In the genomic region with DNA sequence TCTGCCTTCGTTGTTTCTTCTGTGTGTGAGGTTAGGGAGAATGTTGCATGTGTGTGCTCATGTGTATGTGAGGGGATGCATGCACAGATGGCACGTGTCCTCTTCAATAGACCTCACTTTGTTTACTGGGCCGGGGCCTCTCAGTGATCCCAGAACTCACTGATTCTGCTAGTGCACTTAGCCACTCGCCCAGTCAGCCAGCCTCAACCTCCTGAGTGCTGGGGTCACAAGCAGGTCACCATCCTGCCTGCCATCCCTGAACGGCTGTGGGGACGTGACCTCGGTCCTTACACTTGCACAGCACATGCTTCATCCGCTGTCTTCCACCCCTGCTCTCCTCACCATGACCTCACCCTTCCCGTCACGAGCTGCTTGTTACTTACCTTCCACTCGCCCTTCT, we compare ENCODE assay signal across 15 mouse cellular contexts. TPM values are rescaled to one million over a fixed set of nuclear protein-coding genes. Genes with fewer than 3 reads are reported as not detected.
A peak's percentile ranks its signal among the peaks of the same experiment; 100 is the strongest.
DNase-seq lines count a peak whose midpoint lies in the region; ATAC-seq lines count a peak whose summit lies in the region.
"Had no signal": no experiment of that assay in that cellular context is flagged by ENCODE, and none has a peak within 500 bp of the region (broad histone marks: within the 10 kb centered on the region; RNA-seq: fewer than 3 reads in every experiment).

No protein-coding gene starts in this region.

- no peak for DNase-seq in forebrain, embryonic 11.5 days (ENCODE audit: low spot score)
- peak; percentile 12 for DNase-seq in embryonic facial prominence, embryonic 14.5 days (ENCODE audit: low spot score)
- DNase-seq in retina, embryonic 14.5 days (ENCODE audit: low spot score): peak; percentile 80
- DNase-seq in adrenal gland, adult (ENCODE audit: inconsistent age in 2 of 2, low spot score in 1 of 2): no peak
- DNase-seq: gastrocnemius, adult 2 months; heart, postnatal 14 days; lung, postnatal 36 days had no signal

- peaks cover 19% of the 10 kb centered on the region for H3K4me1 ChIP-seq in forebrain, embryonic 12.5 days
- peaks cover 2% of the 10 kb centered on the region; the same call in 1 of the 2 replicates for H3K4me1 ChIP-seq in forebrain, embryonic 11.5 days (replicated peaks; ENCODE audit: control insufficient read depth, insufficient read depth, low read length)
- peaks cover 8% of the 10 kb centered on the region; the same call in 1 of the 2 replicates for H3K4me1 ChIP-seq in megakaryocyte, embryonic 14.5 days
- no peaks in the 10 kb centered on the region; the same call in 1 of the 2 replicates for H3K4me1 ChIP-seq in embryonic facial prominence, embryonic 14.5 days (ENCODE audit: control insufficient read depth, insufficient read depth, low read length)
- H3K4me1 ChIP-seq in liver, embryonic 12.5 days: no peaks in the 10 kb centered on the region
- H3K4me1 ChIP-seq: embryonic facial prominence, embryonic 15.5 days; limb, embryonic 15.5 days had no signal

- no peak overlapping the region for H3K9ac ChIP-seq in forebrain, embryonic 12.5 days
- no peak overlapping the region for H3K9ac ChIP-seq in forebrain, embryonic 11.5 days (ENCODE audit: low read length)
- H3K9ac ChIP-seq in embryonic facial prominence, embryonic 14.5 days (ENCODE audit: low read depth, low read length): no peak overlapping the region
- H3K9ac ChIP-seq in liver, embryonic 12.5 days: no peak overlapping the region
- H3K9ac ChIP-seq: embryonic facial prominence, embryonic 15.5 days; limb, embryonic 15.5 days; stomach, embryonic 15.5 days had no signal

- no peaks in the 10 kb centered on the region for H3K27me3 ChIP-seq in forebrain, embryonic 12.5 days
- H3K27me3 ChIP-seq in forebrain, embryonic 11.5 days (ENCODE audit: control insufficient read depth, insufficient read depth, low read length): no peaks in the 10 kb centered on the region
- peaks cover 17% of the 10 kb centered on the region for H3K27me3 ChIP-seq in megakaryocyte, embryonic 14.5 days (replicated peaks)
- no peaks in the 10 kb centered on the region for H3K27me3 ChIP-seq in embryonic facial prominence, embryonic 14.5 days (replicated peaks; ENCODE audit: control insufficient read depth, insufficient read depth, low read length)
- H3K27me3 ChIP-seq in liver, embryonic 12.5 days (replicated peaks): no peaks in the 10 kb centered on the region
- H3K27me3 ChIP-seq: embryonic facial prominence, embryonic 15.5 days; limb, embryonic 15.5 days; stomach, embryonic 15.5 days had no signal

- no peak overlapping the region for H3K4me3 ChIP-seq in forebrain, embryonic 12.5 days (replicated peaks)
- H3K4me3 ChIP-seq in forebrain, embryonic 11.5 days (ENCODE audit: low read depth, low read length): no peak overlapping the region
- H3K4me3 ChIP-seq in megakaryocyte, embryonic 14.5 days (replicated peaks): peak overlapping the region; percentile 59
- H3K4me3 ChIP-seq in embryonic facial prominence, embryonic 14.5 days (ENCODE audit: low read depth, low read length): no peak overlapping the region
- no peak overlapping the region for H3K4me3 ChIP-seq in liver, embryonic 12.5 days
- H3K4me3 ChIP-seq: embryonic facial prominence, embryonic 15.5 days; gastrocnemius, adult 2 months; limb, embryonic 15.5 days; stomach, embryonic 15.5 days had no signal

- no peaks in the 10 kb centered on the region for H3K9me3 ChIP-seq in forebrain, embryonic 12.5 days
- H3K9me3 ChIP-seq in forebrain, embryonic 11.5 days (ENCODE audit: control insufficient read depth, low read length): no peaks in the 10 kb centered on the region
- no peaks in the 10 kb centered on the region for H3K9me3 ChIP-seq in megakaryocyte, embryonic 14.5 days
- no peaks in the 10 kb centered on the region for H3K9me3 ChIP-seq in embryonic facial prominence, embryonic 14.5 days (ENCODE audit: control insufficient read depth, low read length)
- H3K9me3 ChIP-seq in liver, embryonic 12.5 days (replicated peaks): no peaks in the 10 kb centered on the region
- H3K9me3 ChIP-seq: embryonic facial prominence, embryonic 15.5 days; limb, embryonic 15.5 days; stomach, embryonic 15.5 days had no signal

- peak overlapping the region; percentile 68 for H3K27ac ChIP-seq in forebrain, embryonic 12.5 days
- H3K27ac ChIP-seq in forebrain, embryonic 11.5 days (ENCODE audit: low read depth, low read length): no peak overlapping the region
- no peak overlapping the region for H3K27ac ChIP-seq in embryonic facial prominence, embryonic 14.5 days (replicated peaks; ENCODE audit: low read depth, low read length)
- no peak overlapping the region for H3K27ac ChIP-seq in liver, embryonic 12.5 days
- H3K27ac ChIP-seq: embryonic facial prominence, embryonic 15.5 days; gastrocnemius, adult 2 months; limb, embryonic 15.5 days had no signal

- no peak for ATAC-seq in forebrain, embryonic 12.5 days (ENCODE audit: low FRiP score)
- ATAC-seq in forebrain, embryonic 11.5 days (replicated peaks; ENCODE audit: low FRiP score): no peak
- no peak for ATAC-seq in megakaryocyte, adult 5-6 weeks (ENCODE audit: poor library complexity, severe bottlenecking)
- ATAC-seq in embryonic facial prominence, embryonic 14.5 days (ENCODE audit: low read depth): peak; percentile 23; the same call in 1 of the 2 replicates
- no peak for ATAC-seq in liver, embryonic 12.5 days

- WGBS in forebrain, embryonic 12.5 days: 72% methylated on average over 11 of the region's 11 CpGs
- 64% methylated on average over 11 of the region's 11 CpGs for WGBS in forebrain, embryonic 11.5 days
- 53% methylated on average over 10 of the region's 11 CpGs for WGBS in embryonic facial prominence, embryonic 14.5 days
- WGBS in liver, embryonic 12.5 days (ENCODE audit: insufficient replicate concordance): 60% methylated on average over 11 of the region's 11 CpGs

- H3K4me2 ChIP-seq in forebrain, embryonic 12.5 days: no peak overlapping the region
- no peak overlapping the region for H3K4me2 ChIP-seq in forebrain, embryonic 11.5 days (ENCODE audit: low read depth, low read length, severe bottlenecking)
- H3K4me2 ChIP-seq in embryonic facial prominence, embryonic 14.5 days (ENCODE audit: low read depth, low read length): no peak overlapping the region
- no peak overlapping the region for H3K4me2 ChIP-seq in liver, embryonic 12.5 days
- H3K4me2 ChIP-seq: embryonic facial prominence, embryonic 15.5 days; limb, embryonic 15.5 days; stomach, embryonic 15.5 days had no signal

- H3K36me3 ChIP-seq in forebrain, embryonic 12.5 days (replicated peaks): peaks cover under 1% of the 10 kb centered on the region; the same call in 1 of the 2 replicates
- no peaks in the 10 kb centered on the region for H3K36me3 ChIP-seq in forebrain, embryonic 11.5 days (ENCODE audit: control insufficient read depth, insufficient read depth, low read length)
- H3K36me3 ChIP-seq in megakaryocyte, embryonic 14.5 days (replicated peaks; ENCODE audit: low read length): peaks cover 4% of the 10 kb centered on the region
- peaks cover 3% of the 10 kb centered on the region; the same call in 1 of the 2 replicates for H3K36me3 ChIP-seq in embryonic facial prominence, embryonic 14.5 days (ENCODE audit: control insufficient read depth, insufficient read depth, low read length)
- H3K36me3 ChIP-seq in liver, embryonic 12.5 days: 0 out of 2 replicates have a peak, but pooled peaks cover 2% of the 10 kb centered on the region
- H3K36me3 ChIP-seq: embryonic facial prominence, embryonic 15.5 days; limb, embryonic 15.5 days; stomach, embryonic 15.5 days had no signal

RNA-seq across cellular contexts. Expression of a gene that starts 23.9 kb away (rescaled TPM):
- 68.5 and 73.5 TPM in 2 replicates for polyA plus RNA-seq in forebrain, embryonic 12.5 days (2016; fragmentation: Nextera tagmentation; extraction: Ambion mirVana)
- 44.0 and 44.6 TPM in 2 replicates for polyA plus RNA-seq in forebrain, embryonic 11.5 days (2014; fragmentation: Nextera tagmentation; extraction: Ambion mirVana)
- 1.6 TPM in 1 of 2 replicates, not detected in the other for polyA plus RNA-seq in megakaryocyte, embryonic 14.5 days (2012; ENCODE audit: insufficient read depth, low replicate concordance)
- 0.09 and 0.30 TPM in 2 replicates for total RNA-seq in megakaryocyte, adult 5-6 weeks (2015)
- total RNA-seq in megakaryocyte, adult 5-6 weeks (2017): 0.48 and 1.3 TPM in 2 replicates
- polyA plus RNA-seq in embryonic facial prominence, embryonic 14.5 days (2014; fragmentation: Nextera tagmentation; extraction: Ambion mirVana): 26.8 and 29.7 TPM in 2 replicates
- polyA plus RNA-seq in liver, embryonic 12.5 days (2016; fragmentation: Nextera tagmentation; extraction: Ambion mirVana): 5.8 and 5.9 TPM in 2 replicates

RNA-seq across cellular contexts. Expression of a gene that starts 38.9 kb away (rescaled TPM):
- polyA plus RNA-seq in forebrain, embryonic 12.5 days (2016; fragmentation: Nextera tagmentation; extraction: Ambion mirVana): 0.15 and 0.45 TPM in 2 replicates
- polyA plus RNA-seq in forebrain, embryonic 11.5 days (2014; fragmentation: Nextera tagmentation; extraction: Ambion mirVana): 0.33 and 0.87 TPM in 2 replicates
- not detected in 2 replicates for polyA plus RNA-seq in megakaryocyte, embryonic 14.5 days (2012; ENCODE audit: insufficient read depth, low replicate concordance)
- total RNA-seq in megakaryocyte, adult 5-6 weeks (2015): not detected in 2 replicates
- total RNA-seq in megakaryocyte, adult 5-6 weeks (2017): not detected in 2 replicates
- polyA plus RNA-seq in embryonic facial prominence, embryonic 14.5 days (2014; fragmentation: Nextera tagmentation; extraction: Ambion mirVana): 0.20 and 0.63 TPM in 2 replicates
- 0.44 and 0.54 TPM in 2 replicates for polyA plus RNA-seq in liver, embryonic 12.5 days (2016; fragmentation: Nextera tagmentation; extraction: Ambion mirVana)
- total RNA-seq: gastrocnemius, adult 2 months had no signal
- polyA plus RNA-seq: large intestine, adult 2 months had no signal

RNA-seq across cellular contexts. Expression of a gene that starts 47.6 kb away (rescaled TPM):
- polyA plus RNA-seq in forebrain, embryonic 12.5 days (2016; fragmentation: Nextera tagmentation; extraction: Ambion mirVana): 3.9 and 5.3 TPM in 2 replicates
- polyA plus RNA-seq in forebrain, embryonic 11.5 days (2014; fragmentation: Nextera tagmentation; extraction: Ambion mirVana): 3.3 and 4.6 TPM in 2 replicates
- 2.6 TPM in 1 of 2 replicates, not detected in the other for polyA plus RNA-seq in megakaryocyte, embryonic 14.5 days (2012; ENCODE audit: insufficient read depth, low replicate concordance)
- 0.57 TPM in 1 of 2 replicates, not detected in the other for total RNA-seq in megakaryocyte, adult 5-6 weeks (2015)
- total RNA-seq in megakaryocyte, adult 5-6 weeks (2017): 0.88 and 5.4 TPM in 2 replicates
- polyA plus RNA-seq in embryonic facial prominence, embryonic 14.5 days (2014; fragmentation: Nextera tagmentation; extraction: Ambion mirVana): 5.2 and 5.8 TPM in 2 replicates
- polyA plus RNA-seq in liver, embryonic 12.5 days (2016; fragmentation: Nextera tagmentation; extraction: Ambion mirVana): 3.3 and 3.5 TPM in 2 replicates

RNA-seq across cellular contexts. Expression of a gene that starts 47.7 kb away (rescaled TPM):
- polyA plus RNA-seq in forebrain, embryonic 12.5 days (2016; fragmentation: Nextera tagmentation; extraction: Ambion mirVana): 0.46 and 0.67 TPM in 2 replicates
- polyA plus RNA-seq in forebrain, embryonic 11.5 days (2014; fragmentation: Nextera tagmentation; extraction: Ambion mirVana): 0.80 and 0.84 TPM in 2 replicates
- polyA plus RNA-seq in megakaryocyte, embryonic 14.5 days (2012; ENCODE audit: insufficient read depth, low replicate concordance): 0.03 and 1.9 TPM in 2 replicates
- not detected in 2 replicates for total RNA-seq in megakaryocyte, adult 5-6 weeks (2015)
- not detected in 2 replicates for total RNA-seq in megakaryocyte, adult 5-6 weeks (2017)
- 0.22 and 0.85 TPM in 2 replicates for polyA plus RNA-seq in embryonic facial prominence, embryonic 14.5 days (2014; fragmentation: Nextera tagmentation; extraction: Ambion mirVana)
- polyA plus RNA-seq in liver, embryonic 12.5 days (2016; fragmentation: Nextera tagmentation; extraction: Ambion mirVana): 0.12 and 0.26 TPM in 2 replicates
- total RNA-seq: gastrocnemius, adult 2 months had no signal

RNA-seq across cellular contexts. Expression of a gene that starts 52.8 kb away (rescaled TPM):
- polyA plus RNA-seq in forebrain, embryonic 12.5 days (2016; fragmentation: Nextera tagmentation; extraction: Ambion mirVana): 24.6 and 27.3 TPM in 2 replicates
- 13.8 and 15.4 TPM in 2 replicates for polyA plus RNA-seq in forebrain, embryonic 11.5 days (2014; fragmentation: Nextera tagmentation; extraction: Ambion mirVana)
- 19.5 and 38.4 TPM in 2 replicates for polyA plus RNA-seq in megakaryocyte, embryonic 14.5 days (2012; ENCODE audit: insufficient read depth, low replicate concordance)
- total RNA-seq in megakaryocyte, adult 5-6 weeks (2015): 18.4 and 20.9 TPM in 2 replicates
- 38.3 and 40.7 TPM in 2 replicates for total RNA-seq in megakaryocyte, adult 5-6 weeks (2017)
- 38.4 and 39.0 TPM in 2 replicates for polyA plus RNA-seq in embryonic facial prominence, embryonic 14.5 days (2014; fragmentation: Nextera tagmentation; extraction: Ambion mirVana)
- polyA plus RNA-seq in liver, embryonic 12.5 days (2016; fragmentation: Nextera tagmentation; extraction: Ambion mirVana): 11.9 and 12.4 TPM in 2 replicates

Comparison
In these comparisons a context has a peak if more than half of its experiments do, and no peak if none do; other contexts are left out.
1. DNase-seq: peak in embryonic facial prominence, embryonic 14.5 days (single experiment) and retina, embryonic 14.5 days (single experiment); none in forebrain, embryonic 11.5 days (single experiment) and adrenal gland, adult (0 of 2).